Mouse (Mus musculus) thymus, adult 2 months (tissue): ENCODE measurements around the gene Clstn1.

ENCODE experiments used
- CTCF ChIP-seq: fragments of 200-500 bp; IDR thresholded peaks from 2 replicates; pipeline ENCODE4 v1.5.1; 2012; ENCODE audit warnings: mild to moderate bottlenecking, control low read depth, low read length, moderate library complexity, borderline replicate concordance; ENCODE audit not compliant: control insufficient read depth, poor library complexity, insufficient read depth; ENCODE audit errors: extremely low read depth
- POLR2A ChIP-seq: fragments of 200-500 bp; IDR thresholded peaks from 2 replicates; pipeline ENCODE4 v1.6.1; 2012; ENCODE audit warnings: mild to moderate bottlenecking, low read length, control low read depth, moderate library complexity; ENCODE audit not compliant: control insufficient read depth, poor library complexity, insufficient read depth; ENCODE audit errors: extremely low read depth

DNA sequence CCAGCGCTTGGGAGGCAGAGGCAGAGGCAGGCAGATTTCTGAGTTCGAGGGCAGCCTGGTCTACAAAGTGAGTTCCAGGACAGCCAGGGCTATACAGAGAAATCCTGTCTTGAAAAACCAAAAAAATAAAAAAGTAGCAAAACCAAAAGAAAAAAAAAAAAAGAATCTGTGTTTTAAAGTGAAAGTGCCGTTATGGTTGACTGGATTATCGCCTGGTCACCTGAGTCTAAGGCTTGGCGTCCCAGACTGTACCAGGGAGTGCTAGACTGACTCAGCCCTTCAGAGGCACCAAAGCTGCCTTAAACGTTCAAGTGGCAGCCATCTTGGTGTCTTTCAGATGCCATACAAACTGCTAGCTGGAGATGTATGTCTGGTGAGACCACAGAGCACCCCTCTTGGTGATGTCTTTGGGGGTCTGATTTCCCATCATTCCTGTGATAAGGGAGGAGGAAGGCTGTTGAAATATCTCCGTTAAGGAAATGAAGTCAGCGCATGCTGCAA, 49.7 kb downstream of the Clstn1 start:
- TF ChIP-seq POLR2A (no peak), CTCF (no peak)
